17 mouse cellular contexts compared by ENCODE assay signal in the genomic region with DNA sequence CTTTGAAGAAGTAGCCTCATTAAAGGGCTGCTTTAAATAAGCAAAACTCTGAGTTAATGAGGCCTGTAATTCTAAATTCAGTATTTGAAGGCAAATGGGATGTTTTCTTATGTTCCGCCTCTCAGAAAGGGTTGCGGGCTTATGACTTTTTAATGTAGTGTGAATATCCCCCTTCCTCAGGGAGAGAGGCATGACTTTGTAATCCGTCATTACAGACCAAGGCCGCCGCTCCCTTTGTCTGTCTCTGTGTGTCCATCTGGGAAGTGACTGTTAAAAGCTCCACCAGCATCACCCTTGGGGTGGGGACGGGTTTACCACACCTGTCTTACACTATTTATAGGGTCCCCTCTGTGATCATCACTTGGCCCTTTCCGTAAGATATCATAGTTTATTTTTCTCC.
"Had no signal": no experiment of that assay in that cellular context is flagged by ENCODE, and none has a peak within 500 bp of the region (broad histone marks: within the 10 kb centered on the region; RNA-seq: fewer than 3 reads in every experiment).

No protein-coding gene starts in this region.

- H3K4me2 ChIP-seq: limb, embryonic 12.5 days; liver, embryonic 13.5 days; lung, embryonic 15.5 days; neural tube, embryonic 12.5 days had no signal

- ATAC-seq: intestine, postnatal 0 days; liver, postnatal 0 days had no signal

- H3K9ac ChIP-seq: limb, embryonic 12.5 days; liver, embryonic 13.5 days; liver, postnatal 0 days; lung, embryonic 15.5 days; neural tube, embryonic 12.5 days had no signal

- H3K4me1 ChIP-seq: limb, embryonic 12.5 days; liver, embryonic 13.5 days; lung, embryonic 15.5 days; megakaryocyte, embryonic 14.5 days had no signal

- H3K27ac ChIP-seq: limb, embryonic 12.5 days; liver, embryonic 13.5 days; lung, embryonic 15.5 days; macrophage; neural tube, embryonic 12.5 days; stomach, postnatal 0 days had no signal

- H3K4me3 ChIP-seq: limb, embryonic 12.5 days; liver, embryonic 13.5 days; lung, embryonic 15.5 days; megakaryocyte, embryonic 14.5 days; neural tube, embryonic 12.5 days had no signal

- H3K9me3 ChIP-seq: limb, embryonic 12.5 days; lung, embryonic 15.5 days; neural tube, embryonic 12.5 days had no signal

- H3K27me3 ChIP-seq: limb, embryonic 12.5 days; liver, embryonic 13.5 days; lung, embryonic 15.5 days; megakaryocyte, embryonic 14.5 days; neural tube, embryonic 12.5 days had no signal

- H3K36me3 ChIP-seq: limb, embryonic 12.5 days; liver, embryonic 13.5 days; lung, embryonic 15.5 days; neural tube, embryonic 12.5 days had no signal

- DNase-seq: kidney, adult 8-10 months; kidney, postnatal 25 days; layer of hippocampus, adult 9-11 months; layer of hippocampus, postnatal 36 days; liver; liver, embryonic 13.5 days; liver, postnatal 0 days; lung, postnatal 14 days; right cerebral cortex, postnatal 25 days; thymus, postnatal 14 days had no signal
